Mouse (Mus musculus): ENCODE results near the gene Sdf2l1. TPM values are rescaled to one million over a fixed set of nuclear protein-coding genes. Genes with fewer than 3 reads are reported as not detected.

Gene Sdf2l1
- polyA plus RNA-seq, 1 experiment from 2014 or later: 43.3 TPM

- no peak overlapping the region for H3K9ac ChIP-seq (ENCODE audit: low read depth, low read length)
- H3K4me1 ChIP-seq (ENCODE audit: control insufficient read depth, low read depth, low read length): peaks cover 15% of the 10 kb centered on the region
- no peak overlapping the region for H3K4me2 ChIP-seq (ENCODE audit: low read depth, low read length)
- no peaks in the 10 kb centered on the region for H3K9me3 ChIP-seq (replicated peaks; ENCODE audit: control insufficient read depth, low read length)
- ATAC-seq (ENCODE audit: low read depth): no peak
- H3K4me3 ChIP-seq (ENCODE audit: low read depth, low read length): no peak overlapping the region
- WGBS (ENCODE audit: insufficient replicate concordance): 85% methylated on average over 4 of the region's 4 CpGs
- H3K27ac ChIP-seq (ENCODE audit: low read length): no peak overlapping the region
- H3K27me3 ChIP-seq (ENCODE audit: control insufficient read depth, insufficient read depth, low read depth, low read length): no peaks in the 10 kb centered on the region
- peaks cover 24% of the 10 kb centered on the region for H3K36me3 ChIP-seq (ENCODE audit: control insufficient read depth, insufficient read depth)
These were observed 19.7 kb upstream of the Sdf2l1 start for GRCm38 (mm10) chr16:17151874-17152273.

DNA sequence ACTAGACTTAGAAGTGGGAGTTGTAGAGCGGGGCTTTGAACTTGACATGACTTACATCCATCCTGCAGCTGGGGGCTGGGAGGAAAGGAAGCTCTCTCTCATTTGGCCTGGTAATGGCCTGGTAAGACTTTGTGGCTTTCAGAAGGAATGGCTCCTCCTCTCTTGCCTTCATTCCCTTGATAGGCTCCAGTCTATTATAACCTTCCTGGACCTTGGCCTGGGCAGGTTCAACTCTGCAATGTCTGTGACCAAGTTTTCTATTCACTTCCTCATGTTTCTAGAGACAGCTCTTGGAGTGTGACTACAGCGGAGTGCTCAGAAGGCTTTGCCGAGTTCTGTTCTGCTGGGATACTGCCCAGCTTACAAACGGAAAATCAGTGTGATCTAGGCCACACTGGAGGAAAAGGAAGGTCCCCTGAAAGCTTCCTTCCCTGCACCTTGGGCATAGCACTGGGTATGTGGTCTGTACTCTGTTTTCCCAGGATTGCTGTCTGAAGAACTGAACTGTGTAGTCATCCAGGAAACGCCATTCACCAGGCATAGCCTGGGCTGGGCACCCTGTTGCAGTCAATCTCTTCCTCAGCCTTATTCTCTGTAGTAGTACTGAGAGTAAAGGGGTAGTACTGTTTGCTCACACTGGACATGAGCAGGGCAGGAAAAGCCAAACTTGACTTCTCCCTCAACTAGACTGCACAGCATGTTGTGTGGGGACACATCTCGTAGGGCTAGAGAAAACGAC lies 18.5 kb upstream of the Sdf2l1 start:
- no peaks in the 10 kb centered on the region for H3K27me3 ChIP-seq (ENCODE audit: control insufficient read depth, insufficient read depth, low read depth, low read length)
- H3K9ac ChIP-seq (ENCODE audit: low read depth, low read length): no peak overlapping the region
- peaks cover 18% of the 10 kb centered on the region for H3K36me3 ChIP-seq (ENCODE audit: control insufficient read depth, insufficient read depth)
- WGBS (ENCODE audit: insufficient replicate concordance): 79% methylated on average over 7 of the region's 7 CpGs
- H3K27ac ChIP-seq (ENCODE audit: low read length): no peak overlapping the region
- no peak for ATAC-seq (ENCODE audit: low read depth)
- H3K4me2 ChIP-seq (ENCODE audit: low read depth, low read length): no peak overlapping the region
- no peaks in the 10 kb centered on the region for H3K9me3 ChIP-seq (replicated peaks; ENCODE audit: control insufficient read depth, low read length)
- no peak overlapping the region for H3K4me3 ChIP-seq (ENCODE audit: low read depth, low read length)
- H3K4me1 ChIP-seq (ENCODE audit: control insufficient read depth, low read depth, low read length): peaks cover 15% of the 10 kb centered on the region

DNA sequence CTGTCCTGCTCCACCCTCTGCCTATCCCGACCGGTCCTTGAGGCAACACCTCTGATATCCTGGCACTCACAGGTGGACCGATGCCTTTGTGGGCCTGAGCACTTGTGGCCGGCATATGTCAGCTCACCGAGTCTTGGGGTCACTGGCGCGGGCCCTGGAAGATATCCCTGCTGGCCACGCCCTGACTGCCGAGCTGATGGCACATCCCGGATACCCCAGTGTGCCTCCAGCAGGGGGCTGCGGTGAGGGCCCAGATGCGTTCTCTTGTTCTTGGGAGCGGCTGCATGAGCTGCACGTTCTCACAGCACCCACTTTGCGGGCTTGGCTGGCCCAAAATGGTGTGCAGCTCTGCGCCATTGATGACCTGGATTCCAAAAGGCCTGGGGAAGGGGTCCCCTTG lies 15.9 kb upstream of the Sdf2l1 start:
- no peaks in the 10 kb centered on the region for H3K27me3 ChIP-seq (ENCODE audit: control insufficient read depth, insufficient read depth, low read depth, low read length)
- peak; percentile 48 for ATAC-seq (ENCODE audit: low read depth)
- H3K36me3 ChIP-seq (ENCODE audit: control insufficient read depth, insufficient read depth): peaks cover 7% of the 10 kb centered on the region
- no peaks in the 10 kb centered on the region for H3K9me3 ChIP-seq (replicated peaks; ENCODE audit: control insufficient read depth, low read length)
- H3K27ac ChIP-seq (ENCODE audit: low read length): no peak overlapping the region
- peaks cover 15% of the 10 kb centered on the region for H3K4me1 ChIP-seq (ENCODE audit: control insufficient read depth, low read depth, low read length)
- H3K9ac ChIP-seq (ENCODE audit: low read depth, low read length): no peak overlapping the region
- peak overlapping the region; percentile 99 for H3K4me2 ChIP-seq (ENCODE audit: low read depth, low read length)
- WGBS (ENCODE audit: insufficient replicate concordance): 11% methylated on average over 16 of the region's 16 CpGs
- H3K4me3 ChIP-seq (ENCODE audit: low read depth, low read length): peak overlapping the region; percentile 73

DNA sequence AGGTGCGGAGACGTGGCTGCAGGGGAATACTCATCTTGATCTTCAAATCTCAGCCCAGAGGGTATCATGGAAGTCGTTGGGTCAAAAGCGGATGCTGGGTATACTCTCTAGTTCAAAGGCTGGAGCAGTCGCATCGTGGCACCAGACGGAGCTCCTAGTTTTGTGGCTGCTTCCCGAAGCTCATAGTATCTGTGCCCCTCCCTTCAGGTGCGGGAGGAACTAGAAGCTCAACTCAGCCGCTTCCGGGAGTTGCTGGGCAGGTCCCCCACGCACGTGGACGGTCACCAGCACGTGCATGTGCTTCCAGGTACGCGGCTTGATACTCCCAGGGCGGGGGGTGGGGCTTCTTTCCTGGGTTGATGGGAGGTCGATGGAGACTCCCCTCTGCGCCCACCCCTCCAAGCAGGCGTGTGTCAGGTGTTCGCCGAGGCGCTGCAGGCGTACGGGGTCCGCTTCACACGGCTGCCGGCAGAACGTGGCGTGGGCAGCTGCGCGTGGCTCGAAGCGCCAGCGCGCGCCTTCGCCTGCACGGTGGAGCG lies 15.3 kb upstream of the Sdf2l1 start:
- Histone ChIP-seq H3K36me3 (ENCODE audit: control insufficient read depth, insufficient read depth) (peaks cover 2% of the 10 kb centered on the region; the same call in 1 of the 2 replicates), H3K4me2 (ENCODE audit: low read depth, low read length) (peak overlapping the region; percentile 99), H3K27ac (ENCODE audit: low read length) (no peak overlapping the region), H3K4me1 (ENCODE audit: control insufficient read depth, low read depth, low read length) (peaks cover 15% of the 10 kb centered on the region), H3K9ac (ENCODE audit: low read depth, low read length) (peak overlapping the region; percentile 64), H3K4me3 (ENCODE audit: low read depth, low read length) (peak overlapping the region; percentile 73), H3K9me3 (replicated peaks; ENCODE audit: control insufficient read depth, low read length) (no peaks in the 10 kb centered on the region), H3K27me3 (ENCODE audit: control insufficient read depth, insufficient read depth, low read depth, low read length) (no peaks in the 10 kb centered on the region)
- no peak for ATAC-seq (ENCODE audit: low read depth)
- WGBS (ENCODE audit: insufficient replicate concordance): 2% methylated on average over 41 of the region's 41 CpGs

- peaks cover 15% of the 10 kb centered on the region for H3K4me1 ChIP-seq (ENCODE audit: control insufficient read depth, low read depth, low read length)
- peak within 1 kb of the TSS; percentile 99 for H3K4me2 ChIP-seq (ENCODE audit: low read depth, low read length)
- peak; percentile 79 for ATAC-seq (ENCODE audit: low read depth)
- H3K27me3 ChIP-seq (ENCODE audit: control insufficient read depth, insufficient read depth, low read depth, low read length): no peaks in the 10 kb centered on the region
- peak within 1 kb of the TSS; percentile 73 for H3K4me3 ChIP-seq (ENCODE audit: low read depth, low read length)
- peak within 1 kb of the TSS; percentile 32; the same call in 1 of the 2 replicates for H3K27ac ChIP-seq (ENCODE audit: low read length)
- WGBS (ENCODE audit: insufficient replicate concordance): under 1% methylated on average over 34 of the region's 34 CpGs
- no peaks in the 10 kb centered on the region for H3K9me3 ChIP-seq (replicated peaks; ENCODE audit: control insufficient read depth, low read length)
- peak within 1 kb of the TSS; percentile 64 for H3K9ac ChIP-seq (ENCODE audit: low read depth, low read length)
- H3K36me3 ChIP-seq (ENCODE audit: control insufficient read depth, insufficient read depth): no peaks in the 10 kb centered on the region; the same call in 1 of the 2 replicates
These were observed 14.6 kb upstream of the Sdf2l1 start, which contains the start of gene Ccdc116 for GRCm38 (mm10) chr16:17146772-17147235. Ccdc116 (minus strand) TSS chr16:17147229.

DNA sequence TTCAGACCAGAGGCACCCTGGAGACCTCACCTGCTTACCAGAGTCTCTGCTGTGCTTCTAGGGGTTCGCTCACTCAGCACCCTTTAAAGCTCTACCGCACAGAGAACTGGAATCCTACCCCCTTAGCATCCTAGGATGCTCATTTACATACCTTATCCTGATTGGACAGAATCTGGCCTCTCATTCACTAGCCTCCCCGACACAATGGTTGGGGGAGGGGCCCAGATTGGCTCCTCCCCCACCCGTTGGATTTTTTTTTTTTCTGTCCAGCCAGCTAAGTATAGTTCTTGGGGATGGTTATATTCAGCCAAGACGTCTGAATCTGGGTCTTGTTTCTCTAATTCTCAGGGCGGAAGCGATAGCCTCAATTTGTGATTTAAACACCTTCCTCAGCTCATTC lies 12.2 kb upstream of the Sdf2l1 start, which contains the start of gene Ydjc:
Gene Ydjc (plus strand): TSS at position 283 of the 400 bp plus-strand sequence.
- WGBS (ENCODE audit: insufficient replicate concordance): 34% methylated on average over 7 of the region's 7 CpGs
- Histone ChIP-seq H3K4me2 (ENCODE audit: low read depth, low read length) (no peak within 1 kb of the TSS), H3K4me3 (ENCODE audit: low read depth, low read length) (no peak within 1 kb of the TSS), H3K4me1 (ENCODE audit: control insufficient read depth, low read depth, low read length) (peaks cover 15% of the 10 kb centered on the region), H3K9ac (ENCODE audit: low read depth, low read length) (no peak within 1 kb of the TSS), H3K27ac (ENCODE audit: low read length) (no peak within 1 kb of the TSS), H3K9me3 (replicated peaks; ENCODE audit: control insufficient read depth, low read length) (no peaks in the 10 kb centered on the region), H3K36me3 (ENCODE audit: control insufficient read depth, insufficient read depth) (no peaks in the 10 kb centered on the region), H3K27me3 (ENCODE audit: control insufficient read depth, insufficient read depth, low read depth, low read length) (no peaks in the 10 kb centered on the region)
- ATAC-seq (ENCODE audit: low read depth): no peak

DNA sequence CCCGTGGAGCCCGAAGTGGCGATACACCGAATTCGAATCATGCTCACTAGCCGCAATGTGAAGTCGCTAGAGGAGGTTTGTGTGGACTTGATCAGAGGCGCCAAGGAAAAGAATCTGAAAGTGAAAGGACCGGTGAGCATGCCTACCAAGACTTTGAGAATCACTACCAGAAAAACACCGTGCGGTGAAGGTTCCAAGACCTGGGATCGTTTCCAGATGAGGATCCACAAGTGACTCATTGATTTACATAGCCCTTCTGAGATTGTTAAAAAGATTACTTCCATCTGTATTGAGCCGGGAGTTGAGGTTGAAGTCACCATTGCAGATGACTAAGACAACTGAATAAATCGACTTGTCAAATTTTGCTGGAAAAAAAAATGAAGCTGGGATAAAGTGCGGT lies 5.2 kb upstream of the Sdf2l1 start:
- ATAC-seq (ENCODE audit: low read depth): no peak
- Histone ChIP-seq H3K36me3 (ENCODE audit: control insufficient read depth, insufficient read depth) (no peaks in the 10 kb centered on the region), H3K9me3 (replicated peaks; ENCODE audit: control insufficient read depth, low read length) (no peaks in the 10 kb centered on the region), H3K4me3 (ENCODE audit: low read depth, low read length) (no peak overlapping the region), H3K27me3 (ENCODE audit: control insufficient read depth, insufficient read depth, low read depth, low read length) (no peaks in the 10 kb centered on the region), H3K4me2 (ENCODE audit: low read depth, low read length) (no peak overlapping the region), H3K9ac (ENCODE audit: low read depth, low read length) (no peak overlapping the region), H3K4me1 (ENCODE audit: control insufficient read depth, low read depth, low read length) (no peaks in the 10 kb centered on the region; the same call in 1 of the 2 replicates), H3K27ac (ENCODE audit: low read length) (no peak overlapping the region)
- WGBS (ENCODE audit: insufficient replicate concordance): 70% methylated on average over 15 of the region's 15 CpGs

GRCm38 (mm10) chr16:17132906-17133200 lies 670 bp upstream of the Sdf2l1 start:
- Histone ChIP-seq H3K36me3 (ENCODE audit: control insufficient read depth, insufficient read depth) (no peaks in the 10 kb centered on the region), H3K9me3 (replicated peaks; ENCODE audit: control insufficient read depth, low read length) (no peaks in the 10 kb centered on the region), H3K27me3 (ENCODE audit: control insufficient read depth, insufficient read depth, low read depth, low read length) (no peaks in the 10 kb centered on the region), H3K27ac (ENCODE audit: low read length) (no peak overlapping the region), H3K4me3 (ENCODE audit: low read depth, low read length) (peak overlapping the region; percentile 93), H3K4me1 (ENCODE audit: control insufficient read depth, low read depth, low read length) (peaks cover 9% of the 10 kb centered on the region), H3K4me2 (ENCODE audit: low read depth, low read length) (peak overlapping the region; percentile 100), H3K9ac (ENCODE audit: low read depth, low read length) (peak overlapping the region; percentile 66)
- ATAC-seq (ENCODE audit: low read depth): no peak
- 40% methylated on average over 7 of the region's 7 CpGs for WGBS (ENCODE audit: insufficient replicate concordance)

All from liver, embryonic 16.5 days (tissue).